Mouse (Mus musculus) T-helper 2 cell (primary cell): Measurements from ENCODE around the gene Slx.

Experiments used
- in situ Hi-C: fragments of 300-600 bp; cut with MboI, MseI; formaldehyde crosslinking; loops from one replicate; pipeline ENCODE4 v1.15.1; 2025; ENCODE audit warnings: high pct_unique_total_duplicates

The Slx gene

DNA sequence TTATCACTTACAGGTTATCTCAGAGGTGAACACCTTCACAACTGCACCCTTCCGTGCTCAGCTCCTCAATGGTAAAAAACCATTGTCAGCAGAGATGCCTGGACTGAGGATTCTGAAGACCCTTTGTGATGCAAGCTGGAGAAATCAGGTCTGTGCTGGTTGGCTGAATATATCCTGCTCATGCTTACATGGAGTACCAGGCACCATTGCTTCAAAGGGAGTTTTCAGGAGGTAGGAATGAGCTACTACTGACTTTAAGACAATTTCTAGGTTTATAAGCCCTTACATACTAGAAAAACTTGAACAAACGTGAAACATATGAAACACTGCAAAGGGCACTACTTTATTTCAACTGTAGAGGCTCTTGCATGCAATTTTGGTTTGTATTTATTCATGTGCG is at the start of gene Slx:
Gene Slx, minus strand, starts transcription at position 101 of the 400 bp plus-strand sequence.
- in situ Hi-C loops = loop anchor here (25.0 kb wide), 1 partner anchor 908 kb away; no protein-coding TSS in a partner anchor
